Mouse (Mus musculus) forelimb bud, embryonic 11.5 days (tissue): ENCODE data around the gene Slc16a6.

ENCODE experiments used
- DNase-seq: peaks from one replicate; pipeline ENCODE4 v3.0.0-alpha.2; 2012; ENCODE audit warnings: low read depth, low spot score

Slc16a6 gene

GRCm38 (mm10) chr11:109416709-109417420 lies 56.5 kb downstream of the Slc16a6 start:
- DNase-seq = no peak

DNA sequence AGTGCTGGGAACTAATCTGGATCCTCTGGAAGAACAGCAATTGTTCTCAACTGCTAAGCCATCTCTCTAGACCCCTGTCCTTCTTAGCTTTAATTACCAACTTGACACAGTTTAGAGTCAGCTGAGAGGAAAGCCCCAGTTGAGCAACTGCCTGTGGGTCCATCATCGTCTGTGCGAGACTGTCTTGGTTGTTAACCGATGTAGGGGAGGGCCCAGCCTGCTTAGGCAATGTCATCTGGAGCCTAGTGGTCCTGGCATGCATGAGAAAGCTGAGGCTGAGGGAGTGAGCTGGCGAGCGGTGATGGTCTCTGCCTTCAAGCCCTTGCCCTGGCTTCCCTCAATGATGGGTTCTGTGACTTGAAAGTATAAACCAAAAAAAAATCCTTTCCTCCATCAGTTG lies 58.6 kb downstream of the Slc16a6 start:
- no peak for DNase-seq

DNA sequence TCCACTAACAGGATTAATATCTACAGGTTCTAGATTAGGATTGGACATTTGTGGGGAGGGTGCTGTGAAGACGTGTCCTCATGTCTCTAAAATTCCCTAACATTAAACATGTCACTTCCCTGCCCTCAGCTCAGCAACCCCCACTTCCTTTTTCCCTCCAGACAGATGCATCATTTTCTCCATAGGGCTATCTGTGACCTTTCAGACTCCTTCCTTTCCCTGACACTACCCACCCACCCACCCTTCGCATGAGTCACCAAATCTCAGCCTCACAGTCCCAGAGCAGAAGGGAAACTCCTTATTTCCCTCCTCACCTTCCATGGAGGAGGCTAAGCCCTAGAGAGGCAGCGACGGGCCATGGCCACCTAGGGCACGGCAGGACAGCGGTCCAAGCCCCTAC lies 59.8 kb downstream of the Slc16a6 start, which contains the start of gene 9930022D16Rik:
Gene 9930022D16Rik, plus strand, starts transcription at position 301 of the 400 bp plus-strand sequence.
- no peak for DNase-seq

DNA sequence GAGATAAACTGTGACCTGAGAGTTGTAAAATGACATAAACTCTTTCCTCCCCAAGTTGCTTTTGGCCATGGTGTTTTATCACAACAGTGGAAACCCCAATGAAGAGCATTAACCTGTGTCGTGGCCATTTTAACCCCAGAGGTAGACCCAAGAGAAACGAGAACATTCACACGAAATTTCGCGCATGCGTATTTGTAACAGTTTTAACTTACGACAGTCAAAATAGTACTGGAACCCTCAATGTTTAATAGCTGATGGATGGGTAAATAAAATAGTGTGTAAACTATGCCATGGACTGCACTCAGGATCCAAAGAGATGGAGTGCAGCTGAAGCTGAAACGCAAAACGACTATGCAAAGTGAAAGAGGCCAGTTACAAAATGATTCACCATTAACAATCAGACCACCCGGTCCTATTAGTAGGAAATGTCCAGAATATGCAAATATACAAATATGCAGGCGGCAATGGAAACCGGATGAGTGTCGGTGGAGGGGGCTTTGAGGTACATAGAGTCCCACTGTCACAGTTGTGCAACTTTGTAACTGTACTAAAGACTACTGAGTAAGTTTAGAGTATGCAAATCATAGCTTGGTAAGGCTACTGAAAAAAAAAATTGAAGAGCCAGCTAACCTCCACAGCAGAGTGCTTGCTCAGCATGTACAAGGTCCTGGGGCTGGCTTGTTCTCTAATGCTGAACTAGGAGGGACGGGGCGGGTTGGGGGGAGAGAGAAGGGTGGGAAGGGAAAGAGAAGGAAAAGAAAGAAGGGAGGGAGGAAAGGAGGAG lies 63.0 kb downstream of the Slc16a6 start:
- no peak for DNase-seq

DNA sequence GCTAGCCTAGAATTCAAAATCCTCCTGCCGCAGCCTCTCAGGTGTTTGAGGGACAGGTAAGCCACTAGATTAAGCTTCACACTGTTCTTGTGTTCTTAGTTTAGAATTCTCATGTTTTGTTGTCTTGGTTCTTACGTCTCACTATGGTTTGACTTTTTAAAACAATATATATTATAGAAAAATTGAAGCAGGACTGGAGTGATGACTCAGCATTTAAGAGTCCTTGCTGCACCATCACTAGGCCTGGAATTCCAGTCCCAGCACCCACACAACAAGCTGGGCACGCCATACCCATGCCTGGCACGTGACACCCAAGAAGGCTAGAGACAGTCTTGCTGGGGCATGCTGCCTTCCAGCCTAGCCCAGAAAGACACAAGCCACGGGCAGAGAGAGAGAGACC lies 67.0 kb downstream of the Slc16a6 start:
- no peak for DNase-seq
